Mouse (Mus musculus) cerebellum, postnatal 10 days (tissue): ENCODE data around the gene Slc46a3.

Experiments
- DNase-seq, 2 experiments: peaks; one replicate each; pipeline ENCODE4 v3.0.0; 2021; ENCODE audit warnings: mixed read lengths in 2 of 2

Slc46a3 gene

GRCm38 (mm10) chr5:147834841-147835500, 59.6 kb downstream of the Slc46a3 start:
- no peak for DNase-seq

- no peak for DNase-seq
These were observed 61.8 kb downstream of the Slc46a3 start for GRCm38 (mm10) chr5:147832842-147833241.

GRCm38 (mm10) chr5:147828846-147829245, 65.8 kb downstream of the Slc46a3 start:
- no peak for DNase-seq
